Mouse (Mus musculus) E14TG2a.4 (cell line): ENCODE data around the gene Commd8.
"Not testable (repeated sequence)": the region's sequence is repeated elsewhere in the genome, so short reads cannot be mapped to it uniquely, and the experiment has no call there.

Source experiments
- H3K27me3 ChIP-seq: 2 replicates; pipeline ENCODE4 v1.6.1; 2014; ENCODE audit warnings: low read length, control low read depth; ENCODE audit not compliant: insufficient read depth
- H3K36me3 ChIP-seq: 2 replicates; pipeline ENCODE4 v1.6.1; 2014; ENCODE audit warnings: low read length, control low read depth; ENCODE audit not compliant: insufficient read depth
- H3K4me1 ChIP-seq: replicated peaks from 2 replicates; pipeline ENCODE4 v1.6.1; 2014; ENCODE audit warnings: low read depth, low read length, control low read depth
- H3K4me3 ChIP-seq: replicated peaks from 2 replicates; pipeline ENCODE4 v1.5.1; 2014; ENCODE audit warnings: mild to moderate bottlenecking, low read length
- H3K9me3 ChIP-seq: 2 replicates; pipeline ENCODE4 v1.6.1; 2014; ENCODE audit warnings: low read length, control low read depth
- CTCF ChIP-seq: conservative IDR thresholded peaks from 2 replicates; pipeline ENCODE4 v1.5.1; 2014; ENCODE audit warnings: low read length
- NANOG ChIP-seq: IDR thresholded peaks from 2 replicates; pipeline ENCODE4 v1.6.1; 2014; ENCODE audit warnings: borderline replicate concordance, low read length, mixed read lengths
- POU5F1 ChIP-seq: IDR thresholded peaks from 2 replicates; pipeline ENCODE4 v1.6.1; 2014; ENCODE audit warnings: low read length, borderline replicate concordance

Gene Commd8

DNA sequence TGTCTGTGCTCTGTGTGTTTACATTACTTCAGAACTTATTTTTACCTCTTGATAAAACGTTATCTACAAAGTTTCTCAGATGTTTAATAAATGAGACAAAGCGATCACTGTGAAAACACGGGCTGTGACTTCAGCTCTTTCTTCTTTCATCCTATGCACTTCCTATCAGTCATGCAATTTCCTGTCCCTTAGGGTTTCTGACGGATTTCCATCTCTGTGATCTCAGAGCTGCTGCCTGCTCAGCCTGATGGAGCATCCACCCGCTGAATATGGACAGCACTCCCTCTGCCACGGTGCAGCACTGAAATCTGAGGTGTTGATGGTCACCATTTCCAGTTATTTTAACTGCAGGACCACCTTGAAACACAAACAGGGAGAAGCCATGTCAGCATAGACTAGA, 8.5 kb downstream of the Commd8 start:
- Histone ChIP-seq H3K9me3 (no peaks in the 10 kb centered on the region), H3K36me3 (peaks cover 74% of the 10 kb centered on the region)
- TF ChIP-seq NANOG (no peak), POU5F1 (no peak), CTCF (no peak)

DNA sequence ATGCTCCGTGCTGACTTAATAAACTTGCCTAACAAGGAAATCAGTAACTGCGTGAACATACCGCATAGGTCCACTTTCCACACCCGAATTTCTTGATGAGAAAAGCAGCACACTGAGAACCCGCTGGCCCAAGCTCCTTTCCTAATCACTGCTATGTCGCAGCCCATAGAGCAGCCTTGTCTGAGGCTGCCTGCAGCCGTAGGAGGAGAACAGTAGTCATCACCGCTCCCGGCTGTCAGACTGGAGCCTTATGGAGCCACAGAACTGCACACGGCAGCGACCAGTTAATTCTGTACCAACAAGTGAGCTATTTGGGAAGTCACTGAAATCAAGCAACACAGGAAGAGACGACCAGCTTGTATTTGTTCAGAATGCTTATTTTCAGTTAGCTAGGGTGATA, 9.3 kb downstream of the Commd8 start:
- Histone ChIP-seq H3K27me3 (no peaks in the 10 kb centered on the region), H3K9me3 (no peaks in the 10 kb centered on the region), H3K36me3 (peaks cover 68% of the 10 kb centered on the region), H3K4me3 (no peak overlapping the region), H3K4me1 (peaks cover 9% of the 10 kb centered on the region)
- no peak for TF ChIP-seq POU5F1
- TF ChIP-seq NANOG: no peak
- TF ChIP-seq CTCF: no peak

More for the DNA sequence above, 8.5 kb downstream of the Commd8 start:
- H3K4me1 ChIP-seq: peaks cover 9% of the 10 kb centered on the region
- no peaks in the 10 kb centered on the region for H3K27me3 ChIP-seq
- no peak overlapping the region for H3K4me3 ChIP-seq

- TF ChIP-seq CTCF (no peak), POU5F1 (no peak)
- H3K4me1 ChIP-seq: peaks cover 9% of the 10 kb centered on the region
Observed at GRCm38 (mm10) chr5:72156598-72156997, 11.4 kb downstream of the Commd8 start.

DNA sequence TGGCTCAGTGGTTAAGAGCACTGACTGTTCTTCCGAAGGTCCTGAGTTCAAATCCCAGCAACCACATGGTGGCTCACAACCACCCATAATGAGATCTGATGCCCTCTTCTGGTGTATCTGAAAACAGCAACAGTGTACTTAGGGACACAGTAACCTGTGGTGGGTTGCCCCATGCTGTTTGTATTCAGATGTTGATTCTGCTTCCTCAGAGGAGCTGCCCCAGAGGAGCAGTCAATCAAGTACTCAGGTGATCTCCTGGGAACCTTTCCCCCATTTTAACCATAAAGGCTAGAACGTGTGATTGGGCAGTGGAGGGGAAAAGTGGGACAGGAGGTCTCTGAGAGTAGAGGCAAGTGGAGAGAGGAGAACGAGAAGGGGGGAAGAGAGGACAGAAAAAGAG, 12.3 kb downstream of the Commd8 start:
- peaks cover 39% of the 10 kb centered on the region for H3K36me3 ChIP-seq
- H3K27me3 ChIP-seq, H3K9me3 ChIP-seq, H3K4me3 ChIP-seq, H3K4me1 ChIP-seq: not testable (repeated sequence)
- TF ChIP-seq CTCF: peak; percentile 24

More at GRCm38 (mm10) chr5:72156598-72156997, 11.4 kb downstream of the Commd8 start:
- peaks cover 48% of the 10 kb centered on the region for H3K36me3 ChIP-seq
- no peaks in the 10 kb centered on the region for H3K9me3 ChIP-seq
- no peak overlapping the region for H3K4me3 ChIP-seq
- no peaks in the 10 kb centered on the region for H3K27me3 ChIP-seq

GRCm38 (mm10) chr5:72150870-72151269, 17.1 kb downstream of the Commd8 start:
- Histone ChIP-seq H3K36me3 (0 out of 2 replicates have a peak, but pooled peaks cover 4% of the 10 kb centered on the region), H3K4me1 (peaks cover 2% of the 10 kb centered on the region), H3K27me3 (no peaks in the 10 kb centered on the region), H3K4me3 (no peak overlapping the region), H3K9me3 (peaks cover 7% of the 10 kb centered on the region; the same call in 1 of the 2 replicates)
- TF ChIP-seq POU5F1: no peak
- TF ChIP-seq CTCF: no peak
- TF ChIP-seq NANOG: no peak

- TF ChIP-seq CTCF (no peak), NANOG (no peak), POU5F1 (no peak)
- Histone ChIP-seq H3K9me3 (peaks cover 7% of the 10 kb centered on the region; the same call in 1 of the 2 replicates), H3K4me3 (no peak overlapping the region), H3K4me1 (no peaks in the 10 kb centered on the region), H3K27me3 (no peaks in the 10 kb centered on the region), H3K36me3 (no peaks in the 10 kb centered on the region)
Observed at GRCm38 (mm10) chr5:72148679-72149078, 19.3 kb downstream of the Commd8 start.

DNA sequence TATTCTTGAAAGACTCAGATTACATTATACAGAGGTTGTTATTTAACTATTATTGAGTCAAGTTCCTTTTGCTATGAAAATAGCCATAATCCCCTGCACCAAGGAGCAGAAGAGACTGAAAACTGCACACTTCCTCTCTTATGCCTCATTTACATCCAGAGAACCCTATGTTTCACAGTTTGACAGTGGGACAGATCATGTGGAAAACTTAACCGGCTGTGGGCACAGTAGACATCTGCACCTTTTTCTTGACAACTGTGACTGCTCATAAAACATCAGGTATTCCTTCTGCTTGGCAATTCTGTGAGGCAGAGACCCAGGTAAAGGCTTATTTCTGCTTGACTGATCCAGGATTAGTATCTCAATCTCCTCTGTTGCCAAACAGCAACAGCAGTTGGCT, 28.4 kb downstream of the Commd8 start:
- Histone ChIP-seq H3K9me3 (no peaks in the 10 kb centered on the region), H3K27me3 (no peaks in the 10 kb centered on the region), H3K4me3 (no peak overlapping the region), H3K4me1 (peaks cover 2% of the 10 kb centered on the region), H3K36me3 (no peaks in the 10 kb centered on the region)
- no peak for TF ChIP-seq CTCF
- TF ChIP-seq NANOG: no peak
- TF ChIP-seq POU5F1: no peak

DNA sequence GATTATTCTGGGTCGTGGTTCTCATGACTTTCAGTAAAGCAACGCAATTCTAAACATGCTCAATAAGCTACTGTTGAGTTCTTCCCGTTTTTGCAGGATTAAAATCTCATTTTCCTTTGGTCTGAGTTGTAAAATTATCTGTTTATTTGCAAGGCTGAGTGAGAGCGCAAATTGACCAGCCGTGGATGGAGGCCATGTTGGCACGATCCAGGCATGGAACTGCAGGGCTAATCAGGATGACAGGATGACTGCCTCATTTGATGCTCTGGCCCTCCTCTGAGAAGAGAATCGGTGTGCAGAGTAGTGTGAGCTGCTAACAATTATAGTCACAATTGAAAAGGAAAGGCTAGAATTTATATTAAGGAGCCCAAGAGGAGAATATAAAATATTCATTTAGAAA, 29.7 kb downstream of the Commd8 start:
- Histone ChIP-seq H3K4me3 (no peak overlapping the region), H3K4me1 (peaks cover 16% of the 10 kb centered on the region), H3K36me3 (no peaks in the 10 kb centered on the region), H3K9me3 (no peaks in the 10 kb centered on the region), H3K27me3 (no peaks in the 10 kb centered on the region)
- TF ChIP-seq NANOG: no peak
- no peak for TF ChIP-seq POU5F1
- TF ChIP-seq CTCF: no peak

DNA sequence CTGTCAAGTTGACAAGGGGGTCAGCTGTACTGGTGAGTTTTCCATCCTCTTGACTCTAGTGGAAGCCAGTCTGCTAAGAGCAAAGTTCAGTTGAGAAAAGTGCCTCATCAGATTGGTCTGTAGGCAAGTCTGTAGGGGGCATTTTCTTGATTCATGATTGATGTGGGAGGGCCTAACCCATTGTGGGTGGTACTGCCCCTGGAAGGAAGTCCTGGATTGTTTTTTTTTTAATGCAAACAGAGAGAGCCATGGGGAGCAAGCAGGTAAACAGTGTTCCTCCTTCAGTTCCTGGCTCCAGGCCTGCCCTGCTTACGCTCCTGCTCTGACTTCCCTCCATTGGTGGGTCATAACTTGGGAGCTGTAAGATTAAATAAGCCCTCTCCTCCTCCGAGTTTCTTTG, 34.1 kb downstream of the Commd8 start:
- Histone ChIP-seq H3K4me3 (no peak overlapping the region), H3K9me3 (no peaks in the 10 kb centered on the region), H3K36me3 (no peaks in the 10 kb centered on the region), H3K27me3 (no peaks in the 10 kb centered on the region), H3K4me1 (peaks cover 17% of the 10 kb centered on the region)
- TF ChIP-seq CTCF (no peak), POU5F1 (0 out of 2 replicates have a peak, but pooled peaks have one; percentile 44), NANOG (peak; percentile 33; the same call in 1 of the 2 replicates)
